Mouse (Mus musculus): ENCODE measurements around the gene Slc2a1. TPM values are rescaled to one million over a fixed set of nuclear protein-coding genes. Genes with fewer than 3 reads are reported as not detected.

Slc2a1 gene
- polyA plus RNA-seq, 1 experiment from 2014 or later, result 129 TPM

DNA sequence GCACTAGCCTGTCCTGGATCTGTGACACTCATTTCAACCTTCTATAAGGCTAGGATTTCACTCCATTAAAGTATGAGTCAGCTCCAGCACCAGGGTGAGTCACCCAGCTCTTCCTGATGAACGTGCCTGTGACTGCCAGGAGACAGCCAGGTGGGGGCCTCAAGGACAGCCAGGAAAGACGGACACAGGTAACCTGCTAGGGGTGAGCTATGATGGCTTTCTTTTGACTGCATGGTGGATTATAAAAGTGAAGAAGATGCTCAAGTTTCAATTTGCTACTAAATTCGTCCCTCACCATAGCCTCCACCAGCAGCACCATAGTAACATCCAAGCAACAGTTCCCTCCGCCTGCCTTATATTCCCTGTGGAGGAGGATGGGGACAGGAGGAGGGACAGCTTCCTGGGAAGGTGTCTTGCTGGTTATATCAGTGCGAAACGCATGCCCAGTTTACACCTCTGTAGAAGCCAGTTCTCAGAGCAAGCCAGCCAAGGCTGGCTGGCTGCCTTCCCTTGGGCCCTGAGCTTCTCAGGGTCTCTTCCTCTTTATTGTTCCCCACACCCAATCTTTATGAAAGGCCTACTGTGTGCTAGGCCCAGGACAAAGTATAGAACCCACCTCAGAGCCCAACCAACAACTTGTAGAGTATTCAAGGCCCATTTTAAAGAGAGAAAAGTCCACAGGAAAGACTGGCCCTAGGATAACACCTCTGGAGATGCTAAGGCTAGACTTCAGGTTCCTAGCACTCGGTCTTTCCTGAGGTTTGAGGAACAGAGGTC, 6.0 kb upstream of the Slc2a1 start:
- Histone ChIP-seq H3K4me2 (no peak overlapping the region), H3K27me3 (replicated peaks) (no peaks in the 10 kb centered on the region), H3K36me3 (no peaks in the 10 kb centered on the region), H3K9me3 (no peaks in the 10 kb centered on the region), H3K27ac (peak overlapping the region; percentile 5), H3K9ac (no peak overlapping the region), H3K4me1 (peaks cover 12% of the 10 kb centered on the region), H3K4me3 (replicated peaks) (no peak overlapping the region)
- ATAC-seq (ENCODE audit: insufficient read depth, low FRiP score, low read depth), result no peak
- WGBS, result 70% methylated on average over 7 of the region's 7 CpGs

DNA sequence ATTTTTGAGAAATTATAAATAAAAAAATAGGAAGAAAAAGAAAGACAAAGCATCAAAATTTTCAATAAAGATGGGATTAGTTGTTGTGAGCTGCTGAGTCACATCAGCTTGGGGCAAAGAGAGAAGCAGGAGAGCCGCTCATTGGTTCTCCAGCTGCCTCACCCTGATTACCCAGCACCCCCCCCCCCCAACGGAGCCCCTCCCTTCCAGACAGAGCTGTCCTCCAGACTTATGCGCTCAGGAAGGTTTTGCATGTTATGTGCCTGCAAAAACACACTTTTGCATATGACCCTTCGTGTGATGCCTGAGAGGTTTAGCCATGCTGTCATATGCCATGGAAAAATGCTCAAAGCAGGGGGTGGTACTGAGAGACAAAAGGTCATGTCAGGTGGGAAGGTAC, 3.7 kb upstream of the Slc2a1 start:
- WGBS, result 42% methylated on average over 4 of the region's 4 CpGs
- Histone ChIP-seq H3K27me3 (replicated peaks) (no peaks in the 10 kb centered on the region), H3K27ac (peak overlapping the region; percentile 87), H3K36me3 (no peaks in the 10 kb centered on the region), H3K4me1 (peaks cover 17% of the 10 kb centered on the region), H3K9me3 (no peaks in the 10 kb centered on the region), H3K9ac (no peak overlapping the region), H3K4me2 (peak overlapping the region; percentile 55; the same call in 1 of the 2 replicates), H3K4me3 (replicated peaks) (no peak overlapping the region)
- no peak for ATAC-seq (ENCODE audit: insufficient read depth, low FRiP score, low read depth)

DNA sequence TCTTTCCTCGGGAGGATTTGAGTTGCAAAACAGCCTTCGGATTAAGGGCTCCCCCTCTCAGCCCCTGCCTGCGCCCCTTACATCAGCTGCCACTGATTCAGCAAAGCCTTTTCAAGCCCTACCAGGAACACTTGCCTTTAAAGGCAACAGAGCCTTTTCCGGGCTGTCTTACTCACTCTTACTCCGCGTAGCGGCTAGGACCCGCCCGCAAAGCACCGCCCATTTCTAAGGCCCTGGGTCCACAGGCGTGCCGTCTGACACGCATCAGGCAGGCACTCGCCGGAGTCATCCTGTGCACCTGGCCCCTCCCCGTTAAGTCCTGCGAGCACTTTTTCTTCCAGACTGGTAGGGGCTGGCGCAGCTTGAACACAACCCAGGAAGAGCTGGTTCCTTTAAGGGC, 2.8 kb upstream of the Slc2a1 start:
- Histone ChIP-seq H3K27me3 (replicated peaks) (no peaks in the 10 kb centered on the region), H3K4me1 (peaks cover 21% of the 10 kb centered on the region), H3K9me3 (no peaks in the 10 kb centered on the region), H3K36me3 (no peaks in the 10 kb centered on the region), H3K27ac (peak overlapping the region; percentile 87), H3K4me3 (replicated peaks) (peak overlapping the region; percentile 29), H3K9ac (no peak overlapping the region), H3K4me2 (peak overlapping the region; percentile 55)
- WGBS, result 1% methylated on average over 18 of the region's 18 CpGs
- ATAC-seq (ENCODE audit: insufficient read depth, low FRiP score, low read depth), result peak; percentile 85

DNA sequence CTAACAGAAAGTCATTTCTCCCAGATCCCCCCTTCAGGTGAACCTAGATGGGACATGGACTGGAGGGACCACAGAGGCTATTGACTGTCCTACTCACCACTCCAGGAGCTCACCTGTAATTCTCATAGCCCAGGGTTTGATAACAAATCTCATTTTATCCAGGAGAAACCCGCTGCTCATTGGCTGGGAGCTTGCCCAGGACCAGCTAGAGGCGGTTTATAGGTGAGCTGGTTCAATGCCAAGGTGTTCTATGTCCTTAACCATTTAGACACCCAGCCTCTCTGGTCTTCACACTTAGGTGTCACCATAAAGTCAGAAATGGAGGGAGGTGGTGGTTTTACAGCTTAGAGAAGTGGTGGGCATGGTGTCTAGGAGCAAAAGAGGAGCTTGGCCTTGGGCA, 644 bp upstream of the Slc2a1 start:
- Histone ChIP-seq H3K27me3 (replicated peaks) (no peaks in the 10 kb centered on the region), H3K27ac (peak overlapping the region; percentile 100; the same call in 1 of the 2 replicates), H3K9ac (no peak overlapping the region; the same call in 1 of the 2 replicates), H3K4me3 (replicated peaks) (peak overlapping the region; percentile 84), H3K9me3 (no peaks in the 10 kb centered on the region), H3K4me2 (peak overlapping the region; percentile 68), H3K36me3 (no peaks in the 10 kb centered on the region), H3K4me1 (peaks cover 30% of the 10 kb centered on the region)
- 52% methylated on average over 2 of the region's 2 CpGs for WGBS
- ATAC-seq (ENCODE audit: insufficient read depth, low FRiP score, low read depth), result no peak

DNA sequence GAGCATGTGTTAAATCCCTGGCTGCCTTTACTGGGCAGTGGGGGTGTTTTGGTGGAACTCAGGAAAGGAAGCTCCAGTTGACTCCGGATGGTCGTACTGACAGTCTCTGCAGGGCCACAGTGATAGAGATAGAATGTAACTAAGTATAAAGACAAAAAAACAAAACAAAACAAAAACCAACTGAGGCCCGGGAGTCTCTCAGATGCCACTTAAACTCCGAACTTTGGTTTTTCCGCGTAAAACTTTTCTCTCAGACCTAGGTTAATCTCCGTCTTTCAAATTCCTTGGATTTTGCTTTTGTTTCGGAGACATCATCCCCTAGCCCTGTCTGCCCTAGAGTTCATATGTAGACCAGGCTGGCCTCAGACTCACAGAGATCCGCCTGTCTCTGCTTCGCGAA, 1.1 kb downstream of the Slc2a1 start:
- no peak for ATAC-seq (ENCODE audit: insufficient read depth, low FRiP score, low read depth)
- Histone ChIP-seq H3K9ac (peak overlapping the region; percentile 73; the same call in 1 of the 2 replicates), H3K27ac (peak overlapping the region; percentile 100; the same call in 1 of the 2 replicates), H3K4me3 (replicated peaks) (peak overlapping the region; percentile 84), H3K36me3 (no peaks in the 10 kb centered on the region), H3K9me3 (no peaks in the 10 kb centered on the region), H3K27me3 (replicated peaks) (no peaks in the 10 kb centered on the region), H3K4me1 (peaks cover 34% of the 10 kb centered on the region), H3K4me2 (peak overlapping the region; percentile 68)
- WGBS, result 12% methylated on average over 11 of the region's 11 CpGs

DNA sequence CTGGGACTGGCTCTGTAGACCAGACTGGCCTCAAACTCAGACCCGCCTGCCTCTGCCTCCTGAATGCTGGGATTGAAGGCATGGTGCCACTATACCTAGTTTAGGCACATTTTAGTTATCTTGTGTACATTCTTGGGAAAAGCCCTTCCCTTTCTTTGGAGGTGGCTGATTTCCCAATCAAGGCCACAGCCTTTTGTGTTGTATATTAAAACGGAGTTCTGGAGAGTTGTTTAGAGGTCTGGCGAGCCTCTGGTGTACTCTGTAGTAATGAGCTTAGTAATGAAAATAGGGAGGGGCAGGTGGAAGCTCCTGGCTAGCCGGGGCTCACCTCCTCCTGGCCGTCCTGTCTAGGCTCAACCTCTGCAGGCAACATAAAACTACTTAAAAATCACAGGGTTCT, 2.0 kb downstream of the Slc2a1 start:
- H3K4me1 ChIP-seq, result peaks cover 28% of the 10 kb centered on the region
- H3K27ac ChIP-seq, result no peak overlapping the region
- WGBS, result 49% methylated on average over 5 of the region's 5 CpGs
- ATAC-seq (ENCODE audit: insufficient read depth, low FRiP score, low read depth), result no peak
- H3K9ac ChIP-seq, result no peak overlapping the region
- H3K4me2 ChIP-seq, result peak overlapping the region; percentile 68
- H3K9me3 ChIP-seq, result no peaks in the 10 kb centered on the region
- H3K27me3 ChIP-seq (replicated peaks), result no peaks in the 10 kb centered on the region
- H3K36me3 ChIP-seq, result no peaks in the 10 kb centered on the region
- H3K4me3 ChIP-seq (replicated peaks), result peak overlapping the region; percentile 84

DNA sequence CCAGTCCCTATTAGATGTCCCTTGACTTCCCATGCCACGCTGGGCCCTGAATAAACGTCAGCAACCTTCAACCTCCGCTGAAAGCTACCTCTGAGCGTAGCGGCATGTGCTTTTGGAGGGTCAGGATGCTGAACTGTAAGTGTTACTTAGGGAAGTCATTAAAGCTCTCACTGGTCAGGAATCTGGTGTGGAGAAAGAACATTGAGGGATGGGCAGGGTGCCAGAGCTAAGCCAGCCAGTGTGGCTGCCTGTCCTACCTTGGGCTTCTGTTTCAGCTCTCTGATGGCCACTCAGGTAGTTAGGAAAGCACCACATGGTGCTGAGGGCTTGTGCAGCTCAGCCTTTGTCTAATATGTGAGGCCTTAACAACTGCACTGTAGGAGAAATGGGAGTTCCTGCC, 2.9 kb downstream of the Slc2a1 start:
- peak overlapping the region; percentile 68 for H3K4me2 ChIP-seq
- H3K27ac ChIP-seq, result no peak overlapping the region
- ATAC-seq (ENCODE audit: insufficient read depth, low FRiP score, low read depth), result no peak
- no peaks in the 10 kb centered on the region for H3K9me3 ChIP-seq
- no peak overlapping the region for H3K9ac ChIP-seq
- peaks cover 34% of the 10 kb centered on the region for H3K4me1 ChIP-seq
- 78% methylated on average over 5 of the region's 5 CpGs for WGBS
- no peaks in the 10 kb centered on the region for H3K36me3 ChIP-seq
- H3K4me3 ChIP-seq (replicated peaks), result no peak overlapping the region
- H3K27me3 ChIP-seq (replicated peaks), result no peaks in the 10 kb centered on the region

DNA sequence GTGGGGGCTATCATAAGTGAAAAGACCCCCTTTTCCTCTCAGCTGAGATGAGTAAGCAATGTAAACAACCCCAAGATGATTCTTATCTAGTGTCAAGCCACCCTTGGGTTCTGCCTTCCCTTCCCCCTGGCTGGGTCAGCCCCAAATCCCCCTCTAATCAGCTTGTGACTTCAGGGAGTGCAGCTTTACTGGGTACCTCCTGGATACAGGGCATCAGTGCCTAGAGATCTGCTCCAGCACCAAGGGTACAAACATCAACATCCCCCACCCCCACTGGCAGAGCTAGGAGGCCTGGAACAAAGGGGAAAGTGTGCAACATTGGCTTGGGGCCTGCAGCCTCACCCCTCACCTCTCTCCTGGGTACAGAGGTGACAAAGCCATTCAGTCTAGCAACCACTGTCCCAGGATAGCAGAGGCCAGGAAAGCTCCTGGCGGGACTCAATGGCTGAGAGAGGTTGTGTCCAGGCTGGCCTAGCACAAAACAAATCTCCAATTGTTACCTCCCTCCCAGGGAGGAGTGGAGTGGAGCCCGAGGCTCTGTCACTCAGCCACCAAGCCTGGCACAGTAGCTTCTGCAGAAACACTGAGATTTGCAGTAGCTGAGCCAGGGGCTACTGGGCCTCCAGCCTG, 3.9 kb downstream of the Slc2a1 start:
- Histone ChIP-seq H3K4me1 (peaks cover 39% of the 10 kb centered on the region), H3K9ac (no peak overlapping the region; the same call in 1 of the 2 replicates)
- WGBS, result 70% methylated on average over 2 of the region's 2 CpGs

DNA sequence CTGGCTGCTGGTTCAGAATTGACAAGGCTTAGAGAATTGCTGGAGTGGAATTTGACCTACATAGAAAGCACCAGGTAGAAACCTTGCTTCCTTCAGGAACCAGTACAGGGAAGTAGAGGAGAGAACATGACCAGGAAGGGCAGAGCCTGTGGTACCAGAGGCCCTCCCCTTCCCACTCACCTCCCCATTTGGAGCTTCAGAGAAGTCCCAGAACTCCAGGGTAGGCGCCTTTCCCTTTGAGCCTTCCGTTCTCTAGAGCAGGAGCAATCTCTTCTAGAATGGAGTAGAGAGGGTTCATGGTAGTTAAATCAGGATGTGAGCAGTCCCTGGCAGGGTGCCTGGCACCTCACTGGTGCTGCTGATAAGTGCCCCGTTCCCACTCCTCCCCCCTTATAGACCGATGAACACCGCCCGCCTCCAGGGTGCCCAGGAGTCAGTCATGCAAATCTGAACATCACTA, 7.1 kb downstream of the Slc2a1 start:
- ATAC-seq (ENCODE audit: insufficient read depth, low FRiP score, low read depth), result no peak

More for the DNA sequence above, 3.9 kb downstream of the Slc2a1 start:
- ATAC-seq (ENCODE audit: insufficient read depth, low FRiP score, low read depth), result no peak
- H3K9me3 ChIP-seq, result no peaks in the 10 kb centered on the region
- no peak overlapping the region for H3K4me2 ChIP-seq
- no peak overlapping the region for H3K27ac ChIP-seq
- H3K4me3 ChIP-seq (replicated peaks), result no peak overlapping the region
- H3K27me3 ChIP-seq (replicated peaks), result no peaks in the 10 kb centered on the region
- H3K36me3 ChIP-seq, result no peaks in the 10 kb centered on the region

DNA sequence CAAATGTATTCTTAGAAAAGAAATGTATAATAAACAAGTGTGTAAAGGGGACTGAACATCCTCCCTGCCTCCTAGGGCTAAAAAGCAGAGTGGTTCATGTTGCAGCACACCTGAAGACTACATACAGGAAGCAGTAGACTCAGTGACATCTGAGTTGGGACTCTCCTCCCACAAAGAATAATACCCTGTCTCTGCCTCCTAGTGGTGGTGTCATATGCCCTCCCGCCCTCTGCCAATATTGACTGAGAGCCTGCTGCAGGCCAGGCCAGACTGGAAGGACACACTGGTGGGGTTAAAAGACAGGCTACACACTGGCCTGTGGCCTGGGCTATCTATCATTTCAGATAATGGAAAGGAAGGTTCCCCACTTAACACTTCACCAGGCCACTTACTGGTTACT, 7.8 kb downstream of the Slc2a1 start:
- Histone ChIP-seq H3K4me3 (replicated peaks) (no peak overlapping the region), H3K9ac (no peak overlapping the region), H3K4me2 (no peak overlapping the region), H3K4me1 (peaks cover 37% of the 10 kb centered on the region), H3K27me3 (replicated peaks) (no peaks in the 10 kb centered on the region), H3K9me3 (no peaks in the 10 kb centered on the region), H3K27ac (no peak overlapping the region), H3K36me3 (0 out of 2 replicates have a peak, but pooled peaks cover 5% of the 10 kb centered on the region)
- ATAC-seq (ENCODE audit: insufficient read depth, low FRiP score, low read depth), result peak; percentile 24; the same call in 1 of the 2 replicates
- WGBS, result 90% methylated on average over 1 of the region's 1 CpGs

More for the DNA sequence above, 7.1 kb downstream of the Slc2a1 start:
- Histone ChIP-seq H3K9me3 (no peaks in the 10 kb centered on the region), H3K4me3 (replicated peaks) (no peak overlapping the region), H3K4me1 (peaks cover 39% of the 10 kb centered on the region), H3K4me2 (no peak overlapping the region), H3K9ac (no peak overlapping the region), H3K27ac (peak overlapping the region; percentile 4; the same call in 1 of the 2 replicates), H3K36me3 (0 out of 2 replicates have a peak, but pooled peaks cover 3% of the 10 kb centered on the region), H3K27me3 (replicated peaks) (no peaks in the 10 kb centered on the region)
- WGBS, result 60% methylated on average over 6 of the region's 6 CpGs

DNA sequence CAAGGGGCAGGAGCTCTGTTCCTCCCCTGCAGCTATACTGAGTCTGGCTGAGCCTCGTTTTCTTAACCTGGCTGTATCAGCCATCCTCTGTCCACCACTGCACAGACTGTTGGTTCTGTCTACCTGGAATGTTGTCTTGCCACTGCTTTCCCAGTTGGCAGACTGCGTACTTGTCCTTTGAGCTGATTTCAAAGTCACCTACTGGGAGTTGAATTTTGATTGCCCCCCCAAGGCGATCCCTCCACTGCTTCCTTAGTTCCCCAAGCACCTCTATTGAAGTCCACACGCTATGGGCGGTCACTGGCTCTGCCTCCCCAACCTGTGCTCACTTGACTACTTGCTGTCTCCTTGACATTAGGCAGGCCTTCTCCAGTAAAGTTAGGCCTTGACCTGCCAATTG, 9.1 kb downstream of the Slc2a1 start:
- no peak for ATAC-seq (ENCODE audit: insufficient read depth, low FRiP score, low read depth)
- peaks cover 35% of the 10 kb centered on the region for H3K4me1 ChIP-seq
- 83% methylated on average over 5 of the region's 5 CpGs for WGBS
- H3K4me3 ChIP-seq (replicated peaks), result no peak overlapping the region
- H3K9ac ChIP-seq, result no peak overlapping the region
- no peak overlapping the region for H3K27ac ChIP-seq
- no peak overlapping the region for H3K4me2 ChIP-seq
- no peaks in the 10 kb centered on the region for H3K9me3 ChIP-seq
- peaks cover 13% of the 10 kb centered on the region; the same call in 1 of the 2 replicates for H3K36me3 ChIP-seq
- no peaks in the 10 kb centered on the region for H3K27me3 ChIP-seq (replicated peaks)

DNA sequence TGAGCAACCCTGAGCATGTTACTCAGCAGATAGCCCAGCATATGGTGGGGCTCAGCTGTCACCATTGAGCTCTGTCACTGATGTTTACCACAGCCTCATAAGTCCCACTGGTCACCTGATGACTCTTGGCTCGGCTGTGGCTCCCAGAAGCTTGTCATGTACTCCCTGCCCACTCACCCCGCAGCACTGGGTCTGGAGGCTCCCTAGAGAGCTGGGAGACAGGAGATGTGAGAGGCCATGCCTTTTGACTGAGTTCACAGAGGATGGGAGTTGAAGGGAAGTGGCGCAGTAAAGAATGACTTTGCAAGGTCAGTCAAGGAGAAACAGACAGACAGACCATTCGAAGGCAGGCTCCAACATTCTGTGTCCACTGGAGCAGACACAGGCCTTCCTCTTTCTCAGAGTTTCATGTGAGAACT, 10.2 kb downstream of the Slc2a1 start:
- Histone ChIP-seq H3K36me3 (peaks cover 13% of the 10 kb centered on the region; the same call in 1 of the 2 replicates), H3K4me2 (no peak overlapping the region), H3K4me1 (peaks cover 31% of the 10 kb centered on the region), H3K9me3 (no peaks in the 10 kb centered on the region), H3K27ac (0 out of 2 replicates have a peak overlapping the region, but pooled peaks have one; percentile 6), H3K4me3 (replicated peaks) (no peak overlapping the region), H3K27me3 (replicated peaks) (no peaks in the 10 kb centered on the region), H3K9ac (no peak overlapping the region)
- no peak for ATAC-seq (ENCODE audit: insufficient read depth, low FRiP score, low read depth)
- 64% methylated on average over 4 of the region's 4 CpGs for WGBS

Measured in stomach, embryonic 15.5 days (tissue).